Mouse (Mus musculus) CH12.LX (cell line): ENCODE measurements at regions not wholly inside any gene's neighbourhood (a gene's known extent, or its start where the extent isn't known, plus 50 kb on each side); places are given as distances from the start of the nearest gene placed in this dataset.

Source experiments
- CTCF ChIP-seq, 2 experiments: IDR thresholded peaks in 1 of 2; conservative IDR thresholded peaks in 1 of 2; 2 replicates each; pipeline ENCODE4 v1.5.1; 2011 to 2012; ENCODE audit warnings: low read depth in 2 of 2, low read length in 2 of 2, improper control_type of control experiment in 1 of 2, inconsistent platforms in 1 of 2, mild to moderate bottlenecking in 1 of 2, moderate library complexity in 1 of 2
- GABPA ChIP-seq: IDR thresholded peaks from 2 replicates; pipeline ENCODE4 v1.6.1; 2012; ENCODE audit warnings: low read depth, low read length, improper control_type of control experiment, inconsistent platforms; ENCODE audit not compliant: insufficient replicate concordance
- JUND ChIP-seq: conservative IDR thresholded peaks from 2 replicates; pipeline ENCODE4 v1.6.1; 2011; ENCODE audit warnings: low read depth, low read length, improper control_type of control experiment
- MAX ChIP-seq: IDR thresholded peaks from 2 replicates; pipeline ENCODE4 v1.6.1; 2011; ENCODE audit warnings: low read length, improper control_type of control experiment
- POLR2A ChIP-seq: IDR thresholded peaks from 2 replicates; pipeline ENCODE4 v1.6.1; 2011; ENCODE audit warnings: low read depth, mild to moderate bottlenecking, improper control_type of control experiment, low read length
- RCOR1 ChIP-seq: conservative IDR thresholded peaks from 2 replicates; pipeline ENCODE4 v1.6.1; 2012; ENCODE audit warnings: low read depth, mild to moderate bottlenecking, inconsistent platforms, low read length, improper control_type of control experiment
- TBP ChIP-seq: conservative IDR thresholded peaks from 2 replicates; pipeline ENCODE4 v1.6.1; 2011; ENCODE audit warnings: low read depth, low read length, improper control_type of control experiment
- TCF12 ChIP-seq: IDR thresholded peaks from 2 replicates; pipeline ENCODE4 v1.6.1; 2014; ENCODE audit warnings: low read depth, mild to moderate bottlenecking, inconsistent platforms, low read length, improper control_type of control experiment
- UBTF ChIP-seq: IDR thresholded peaks from 2 replicates; pipeline ENCODE4 v1.6.1; 2012; ENCODE audit warnings: low read depth, mild to moderate bottlenecking, inconsistent platforms, low read length, improper control_type of control experiment, moderate library complexity

GRCm38 (mm10) chr17:15998771-15999170, 167.9 kb upstream of the Rgmb start:
- no peak for TF ChIP-seq CTCF (conservative IDR thresholded peaks at IDR 0.05 in 1 of 2, IDR thresholded peaks at IDR 0.05 in 1 of 2; ENCODE audit: low read depth in 2 of 2, low read length in 2 of 2)
- no peak for TF ChIP-seq MAX
- TF ChIP-seq GABPA, result no peak
- no peak for TF ChIP-seq UBTF
- no peak for TF ChIP-seq POLR2A
- no peak for TF ChIP-seq TCF12
- TF ChIP-seq JUND, result no peak
- no peak for TF ChIP-seq RCOR1
- no peak for TF ChIP-seq TBP
